Mouse (Mus musculus): Measurements from ENCODE around the gene Gtf2ird1. TPM values are rescaled to one million over a fixed set of nuclear protein-coding genes. Genes with fewer than 3 reads are reported as not detected.

Gene Gtf2ird1
- total and polyA plus RNA-seq, 3 experiments = 12.8 to 39.0 (median 13.1) TPM

DNA sequence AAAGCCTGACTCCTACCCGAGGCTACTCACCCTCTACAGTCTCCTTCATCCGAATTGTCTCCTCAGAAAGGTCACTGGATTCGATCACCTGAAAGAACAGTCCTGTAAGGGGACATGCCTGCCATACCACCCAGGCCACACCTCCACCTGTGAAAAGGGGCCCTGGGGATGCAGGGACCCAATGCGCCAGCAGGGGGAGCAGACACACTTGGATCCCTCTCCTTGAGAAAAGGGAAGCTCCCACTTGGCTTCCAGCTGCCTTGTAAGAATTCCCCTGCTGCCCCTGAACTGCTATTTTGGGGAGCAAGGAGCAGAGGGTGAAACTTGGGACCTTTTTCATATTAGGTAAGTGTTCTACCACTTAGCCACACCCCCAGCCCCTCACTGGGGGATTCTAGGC is 43.5 kb upstream of the Gtf2ird1 start:
- H3K4me2 ChIP-seq (ENCODE audit: insufficient read depth, low read depth, poor library complexity, severe bottlenecking) = no peak overlapping the region
- no peaks in the 10 kb centered on the region for H3K79me2 ChIP-seq (replicated peaks; ENCODE audit: control insufficient read depth, extremely low read depth, insufficient read depth, poor library complexity, severe bottlenecking)
- DNase-seq (ENCODE audit: extremely low read depth) = no peak
- no peak overlapping the region for H3K9ac ChIP-seq (ENCODE audit: insufficient read depth, low read depth)
- no peaks in the 10 kb centered on the region for H3K9me3 ChIP-seq (replicated peaks; ENCODE audit: low read length)
- dilution Hi-C loops (cut with MboI; ENCODE audit: extremely low pct_ligation_motif_present, extremely low pct_unique_long_range_greater_than_20kb, low sequenced_read_pairs) = no loop called here
- in situ Hi-C loops (cut with MboI; ENCODE audit: low pct_ligation_motif_present, low pct_unique_long_range_greater_than_20kb, low sequenced_read_pairs) = no loop called here
- H3K4me3 ChIP-seq (replicated peaks in 1 of 3; ENCODE audit: low read depth in 2 of 3, low read length in 2 of 3, poor library complexity in 1 of 3) = no peak overlapping the region
- peaks cover under 1 to 11% of the 10 kb centered on the region in 2 experiments; a peak in 2 of 4 replicates for H3K4me1 ChIP-seq (ENCODE audit: control insufficient read depth in 1 of 2, insufficient read depth in 2 of 2)
- TF ChIP-seq CTCF (conservative IDR thresholded peaks at IDR 0.05 in 1 of 2, IDR thresholded peaks at IDR 0.05 in 1 of 2; ENCODE audit: low read depth in 2 of 2, low read length in 2 of 2) (peak; percentile 57 to 65), RAD21 (IDR thresholded peaks at IDR 0.05; ENCODE audit: low read depth, low read length) (peak; percentile 39), ZKSCAN1 (IDR thresholded peaks at IDR 0.05; ENCODE audit: borderline replicate concordance, low read depth, low read length) (no peak), ZC3H11A (IDR thresholded peaks at IDR 0.05; ENCODE audit: low read depth, low read length) (no peak), SMC3 (IDR thresholded peaks at IDR 0.05; ENCODE audit: low read depth, low read length) (peak; percentile 59)
- H3K27me3 ChIP-seq (replicated peaks) = no peaks in the 10 kb centered on the region
- H3K36me3 ChIP-seq (replicated peaks in 1 of 2; ENCODE audit: control insufficient read depth in 1 of 2, insufficient read depth in 1 of 2, low read length in 1 of 2) = peaks cover 0 to 82% of the 10 kb centered on the region in 2 experiments
- no peak overlapping the region for H3K27ac ChIP-seq (ENCODE audit: insufficient read depth, low read depth)

- H3K4me1 ChIP-seq (ENCODE audit: control insufficient read depth in 1 of 2, insufficient read depth in 2 of 2) = peaks cover 11 to 41% of the 10 kb centered on the region in 2 experiments
- H3K4me3 ChIP-seq (replicated peaks in 1 of 3; ENCODE audit: low read depth in 2 of 3, low read length in 2 of 3, poor library complexity in 1 of 3) = no peak overlapping the region
- H3K27me3 ChIP-seq (replicated peaks) = no peaks in the 10 kb centered on the region
- TF ChIP-seq MAX (IDR thresholded peaks at IDR 0.05; ENCODE audit: low read length) = no peak
- no peak for TF ChIP-seq USF1 (IDR thresholded peaks at IDR 0.05; ENCODE audit: low read depth, low read length)
- TF ChIP-seq SIN3A (IDR thresholded peaks at IDR 0.05; ENCODE audit: low read length) = no peak
- H3K9me3 ChIP-seq (replicated peaks; ENCODE audit: low read length) = no peaks in the 10 kb centered on the region
- no peak overlapping the region for H3K4me2 ChIP-seq (ENCODE audit: insufficient read depth, low read depth, poor library complexity, severe bottlenecking)
- no peaks in the 10 kb centered on the region for H3K79me2 ChIP-seq (replicated peaks; ENCODE audit: control insufficient read depth, extremely low read depth, insufficient read depth, poor library complexity, severe bottlenecking)
- in situ Hi-C loops (cut with MboI; ENCODE audit: low pct_ligation_motif_present, low pct_unique_long_range_greater_than_20kb, low sequenced_read_pairs) = loop anchor here (5.0 kb wide), 2 partner anchors 85 to 210 kb away; partner anchors contain the start of gene Rfc2
- dilution Hi-C loops (cut with MboI; ENCODE audit: extremely low pct_ligation_motif_present, extremely low pct_unique_long_range_greater_than_20kb, low sequenced_read_pairs) = no loop called here
- no peak for DNase-seq (ENCODE audit: extremely low read depth)
- H3K36me3 ChIP-seq (replicated peaks in 1 of 2; ENCODE audit: control insufficient read depth in 1 of 2, insufficient read depth in 1 of 2, low read length in 1 of 2) = peaks cover 0 to 68% of the 10 kb centered on the region in 2 experiments
- no peak overlapping the region for H3K9ac ChIP-seq (ENCODE audit: insufficient read depth, low read depth)
- H3K27ac ChIP-seq (ENCODE audit: insufficient read depth, low read depth) = no peak overlapping the region
Measured at GRCm38 (mm10) chr5:134497026-134497425, 40.5 kb upstream of the Gtf2ird1 start.

GRCm38 (mm10) chr5:134495796-134496195 is 39.3 kb upstream of the Gtf2ird1 start:
- H3K4me1 ChIP-seq (ENCODE audit: control insufficient read depth in 1 of 2, insufficient read depth in 2 of 2) = peaks cover 14 to 46% of the 10 kb centered on the region in 2 experiments
- no peaks in the 10 kb centered on the region for H3K9me3 ChIP-seq (replicated peaks; ENCODE audit: low read length)
- H3K4me3 ChIP-seq (replicated peaks in 1 of 3; ENCODE audit: low read depth in 2 of 3, low read length in 2 of 3, poor library complexity in 1 of 3) = no peak overlapping the region
- in situ Hi-C loops (cut with MboI; ENCODE audit: low pct_ligation_motif_present, low pct_unique_long_range_greater_than_20kb, low sequenced_read_pairs) (loop anchor here (5.0 kb wide), 2 partner anchors 87 to 212 kb away; partner anchors contain the start of gene Rfc2), dilution Hi-C loops (cut with MboI; ENCODE audit: extremely low pct_ligation_motif_present, extremely low pct_unique_long_range_greater_than_20kb, low sequenced_read_pairs) (no loop called here)
- H3K27me3 ChIP-seq (replicated peaks) = no peaks in the 10 kb centered on the region
- DNase-seq (ENCODE audit: extremely low read depth) = no peak
- no peaks in the 10 kb centered on the region for H3K79me2 ChIP-seq (replicated peaks; ENCODE audit: control insufficient read depth, extremely low read depth, insufficient read depth, poor library complexity, severe bottlenecking)
- H3K4me2 ChIP-seq (ENCODE audit: insufficient read depth, low read depth, poor library complexity, severe bottlenecking) = no peak overlapping the region
- H3K9ac ChIP-seq (ENCODE audit: insufficient read depth, low read depth) = no peak overlapping the region
- no peak overlapping the region for H3K27ac ChIP-seq (ENCODE audit: insufficient read depth, low read depth)
- TF ChIP-seq KAT2A (IDR thresholded peaks at IDR 0.05; ENCODE audit: insufficient replicate concordance, low read length) (no peak), MXI1 (IDR thresholded peaks at IDR 0.05; ENCODE audit: low read depth, low read length) (no peak), ZNF384 (IDR thresholded peaks at IDR 0.05; ENCODE audit: low read depth, low read length) (no peak), USF2 (conservative IDR thresholded peaks at IDR 0.05; ENCODE audit: low read depth, low read length) (no peak), ZKSCAN1 (IDR thresholded peaks at IDR 0.05; ENCODE audit: borderline replicate concordance, low read depth, low read length) (no peak), SMC3 (IDR thresholded peaks at IDR 0.05; ENCODE audit: low read depth, low read length) (no peak), MYC (IDR thresholded peaks at IDR 0.05; ENCODE audit: low read depth, low read length) (no peak), RCOR1 (conservative IDR thresholded peaks at IDR 0.05; ENCODE audit: low read depth, low read length) (no peak), ELF1 (IDR thresholded peaks at IDR 0.05; ENCODE audit: low read depth, low read length) (no peak)
- peaks cover 0 to 59% of the 10 kb centered on the region in 2 experiments for H3K36me3 ChIP-seq (replicated peaks in 1 of 2; ENCODE audit: control insufficient read depth in 1 of 2, insufficient read depth in 1 of 2, low read length in 1 of 2)

All from CH12.LX (cell line).